Mouse (Mus musculus) cerebellum, adult 11 months (tissue): ENCODE results near the gene C1qtnf1.
A peak's percentile ranks its signal among the peaks of the same experiment; 100 is the strongest.

Experiments
- DNase-seq: peaks from one replicate; pipeline ENCODE4 v3.0.0; 2022

Gene C1qtnf1

GRCm38 (mm10) chr11:118476396-118477373 is 48.7 kb downstream of the C1qtnf1 start, which contains the start of gene Engase:
Gene Engase, plus strand, starts transcription at chr11:118476829.
- peak; percentile 92 for DNase-seq

GRCm38 (mm10) chr11:118479776-118480175 is 51.8 kb downstream of the C1qtnf1 start:
- DNase-seq = no peak

- no peak for DNase-seq
Observed at GRCm38 (mm10) chr11:118481231-118481630, 53.2 kb downstream of the C1qtnf1 start.

GRCm38 (mm10) chr11:118481751-118482150 is 53.7 kb downstream of the C1qtnf1 start:
- no peak for DNase-seq

GRCm38 (mm10) chr11:118484169-118484568 is 56.2 kb downstream of the C1qtnf1 start:
- peak; percentile 61 for DNase-seq

GRCm38 (mm10) chr11:118485338-118485737 is 57.3 kb downstream of the C1qtnf1 start:
- no peak for DNase-seq

GRCm38 (mm10) chr11:118485780-118486179 is 57.8 kb downstream of the C1qtnf1 start:
- no peak for DNase-seq

GRCm38 (mm10) chr11:118486281-118486680 is 58.3 kb downstream of the C1qtnf1 start:
- DNase-seq = no peak

- DNase-seq = peak; percentile 40
Observed at GRCm38 (mm10) chr11:118486881-118487772, 59.1 kb downstream of the C1qtnf1 start.

GRCm38 (mm10) chr11:118488191-118488906 is 60.3 kb downstream of the C1qtnf1 start:
- no peak for DNase-seq

GRCm38 (mm10) chr11:118488907-118489270 is 60.9 kb downstream of the C1qtnf1 start:
- no peak for DNase-seq

- peak; percentile 52 for DNase-seq
Observed at GRCm38 (mm10) chr11:118490566-118491218, 62.7 kb downstream of the C1qtnf1 start.

GRCm38 (mm10) chr11:118491230-118491629 is 63.2 kb downstream of the C1qtnf1 start:
- DNase-seq = no peak

- no peak for DNase-seq
Observed at GRCm38 (mm10) chr11:118493458-118493857, 65.5 kb downstream of the C1qtnf1 start.

- no peak for DNase-seq
Observed at GRCm38 (mm10) chr11:118494001-118494737, 66.2 kb downstream of the C1qtnf1 start.

- no peak for DNase-seq
Observed at GRCm38 (mm10) chr11:118495065-118495464, 67.1 kb downstream of the C1qtnf1 start.

GRCm38 (mm10) chr11:118496066-118496689 is 68.2 kb downstream of the C1qtnf1 start:
- no peak for DNase-seq
